Mouse (Mus musculus): ENCODE data around the gene Pard3. TPM values are rescaled to one million over a fixed set of nuclear protein-coding genes. Genes with fewer than 3 reads are reported as not detected.

Pard3 gene
- polyA plus RNA-seq, 2 experiments, result 39.1 to 43.3 TPM

- H3K4me3 ChIP-seq (replicated peaks; ENCODE audit: low read length), result no peak overlapping the region
- DNase-seq (ENCODE audit: low spot score) (peak; percentile 63), ATAC-seq (ENCODE audit: low FRiP score, low read depth) (peak; percentile 77)
- no peaks in the 10 kb centered on the region for H3K36me3 ChIP-seq (ENCODE audit: control insufficient read depth, insufficient read depth, low read length)
- 66% methylated on average over 3 of the region's 3 CpGs for WGBS
- H3K4me2 ChIP-seq (replicated peaks; ENCODE audit: low read depth, low read length, severe bottlenecking), result no peak overlapping the region
- TF ChIP-seq POLR2A (IDR thresholded peaks at IDR 0.05; ENCODE audit: borderline replicate concordance, extremely low read depth, insufficient read depth, insufficient read length), result no peak
- H3K4me1 ChIP-seq (ENCODE audit: control insufficient read depth, insufficient read depth, low read length), result peaks cover 25% of the 10 kb centered on the region
- no peak overlapping the region for H3K27ac ChIP-seq (replicated peaks; ENCODE audit: low read depth, low read length)
- no peak overlapping the region for H3K9ac ChIP-seq (ENCODE audit: low read depth, low read length, severe bottlenecking)
- H3K27me3 ChIP-seq (ENCODE audit: control insufficient read depth, insufficient read depth, low read length), result no peaks in the 10 kb centered on the region
- H3K9me3 ChIP-seq (ENCODE audit: control insufficient read depth, low read length), result no peaks in the 10 kb centered on the region
These were observed 6.5 kb downstream of the Pard3 start for GRCm38 (mm10) chr8:127070225-127070624.

GRCm38 (mm10) chr8:127073052-127073618, 9.4 kb downstream of the Pard3 start:
- ATAC-seq (ENCODE audit: low FRiP score, low read depth) (no peak), DNase-seq (ENCODE audit: low spot score) (no peak)
- Histone ChIP-seq H3K27ac (replicated peaks; ENCODE audit: low read depth, low read length) (no peak overlapping the region), H3K4me1 (ENCODE audit: control insufficient read depth, insufficient read depth, low read length) (peaks cover 21% of the 10 kb centered on the region), H3K36me3 (ENCODE audit: control insufficient read depth, insufficient read depth, low read length) (no peaks in the 10 kb centered on the region), H3K4me2 (replicated peaks; ENCODE audit: low read depth, low read length, severe bottlenecking) (no peak overlapping the region), H3K27me3 (ENCODE audit: control insufficient read depth, insufficient read depth, low read length) (no peaks in the 10 kb centered on the region), H3K4me3 (replicated peaks; ENCODE audit: low read length) (no peak overlapping the region), H3K9ac (ENCODE audit: low read depth, low read length, severe bottlenecking) (peak overlapping the region; percentile 28; the same call in 1 of the 2 replicates), H3K9me3 (ENCODE audit: control insufficient read depth, low read length) (no peaks in the 10 kb centered on the region)
- TF ChIP-seq POLR2A (IDR thresholded peaks at IDR 0.05; ENCODE audit: borderline replicate concordance, extremely low read depth, insufficient read depth, insufficient read length), result no peak
- 45% methylated on average over 5 of the region's 5 CpGs for WGBS

- no peak for ATAC-seq (ENCODE audit: low FRiP score, low read depth)
- no peak for TF ChIP-seq POLR2A (IDR thresholded peaks at IDR 0.05; ENCODE audit: borderline replicate concordance, extremely low read depth, insufficient read depth, insufficient read length)
- H3K9ac ChIP-seq (ENCODE audit: low read depth, low read length, severe bottlenecking), result no peak overlapping the region
- H3K9me3 ChIP-seq (ENCODE audit: control insufficient read depth, low read length), result no peaks in the 10 kb centered on the region
- WGBS, result 86% methylated on average over 7 of the region's 7 CpGs
- no peak for DNase-seq (ENCODE audit: low spot score)
- H3K4me1 ChIP-seq (ENCODE audit: control insufficient read depth, insufficient read depth, low read length), result peaks cover 26% of the 10 kb centered on the region
- no peak overlapping the region for H3K4me3 ChIP-seq (replicated peaks; ENCODE audit: low read length)
- no peaks in the 10 kb centered on the region for H3K36me3 ChIP-seq (ENCODE audit: control insufficient read depth, insufficient read depth, low read length)
- H3K27me3 ChIP-seq (ENCODE audit: control insufficient read depth, insufficient read depth, low read length), result no peaks in the 10 kb centered on the region
- H3K4me2 ChIP-seq (replicated peaks; ENCODE audit: low read depth, low read length, severe bottlenecking), result no peak overlapping the region
- H3K27ac ChIP-seq (replicated peaks; ENCODE audit: low read depth, low read length), result no peak overlapping the region
These were observed 12.8 kb downstream of the Pard3 start for GRCm38 (mm10) chr8:127076511-127076910.

GRCm38 (mm10) chr8:127079244-127079805, 15.6 kb downstream of the Pard3 start:
- no peak for TF ChIP-seq POLR2A (IDR thresholded peaks at IDR 0.05; ENCODE audit: borderline replicate concordance, extremely low read depth, insufficient read depth, insufficient read length)
- ATAC-seq (ENCODE audit: low FRiP score, low read depth), result no peak
- no peak for DNase-seq (ENCODE audit: low spot score)
- 36% methylated on average over 5 of the region's 5 CpGs for WGBS
- H3K9ac ChIP-seq (ENCODE audit: low read depth, low read length, severe bottlenecking), result no peak overlapping the region
- H3K4me1 ChIP-seq (ENCODE audit: control insufficient read depth, insufficient read depth, low read length), result peaks cover 18% of the 10 kb centered on the region
- H3K9me3 ChIP-seq (ENCODE audit: control insufficient read depth, low read length), result no peaks in the 10 kb centered on the region
- H3K4me2 ChIP-seq (replicated peaks; ENCODE audit: low read depth, low read length, severe bottlenecking), result no peak overlapping the region
- H3K4me3 ChIP-seq (replicated peaks; ENCODE audit: low read length), result no peak overlapping the region
- H3K27me3 ChIP-seq (ENCODE audit: control insufficient read depth, insufficient read depth, low read length), result no peaks in the 10 kb centered on the region
- no peaks in the 10 kb centered on the region for H3K36me3 ChIP-seq (ENCODE audit: control insufficient read depth, insufficient read depth, low read length)
- H3K27ac ChIP-seq (replicated peaks; ENCODE audit: low read depth, low read length), result no peak overlapping the region

GRCm38 (mm10) chr8:127081297-127081696, 17.6 kb downstream of the Pard3 start:
- Histone ChIP-seq H3K4me1 (ENCODE audit: control insufficient read depth, insufficient read depth, low read length) (peaks cover 17% of the 10 kb centered on the region), H3K4me3 (replicated peaks; ENCODE audit: low read length) (no peak overlapping the region), H3K27ac (replicated peaks; ENCODE audit: low read depth, low read length) (no peak overlapping the region), H3K36me3 (ENCODE audit: control insufficient read depth, insufficient read depth, low read length) (no peaks in the 10 kb centered on the region), H3K9me3 (ENCODE audit: control insufficient read depth, low read length) (no peaks in the 10 kb centered on the region), H3K9ac (ENCODE audit: low read depth, low read length, severe bottlenecking) (no peak overlapping the region), H3K27me3 (ENCODE audit: control insufficient read depth, insufficient read depth, low read length) (no peaks in the 10 kb centered on the region), H3K4me2 (replicated peaks; ENCODE audit: low read depth, low read length, severe bottlenecking) (no peak overlapping the region)
- ATAC-seq (ENCODE audit: low FRiP score, low read depth), result no peak
- TF ChIP-seq POLR2A (IDR thresholded peaks at IDR 0.05; ENCODE audit: borderline replicate concordance, extremely low read depth, insufficient read depth, insufficient read length), result no peak
- 62% methylated on average over 3 of the region's 3 CpGs for WGBS
- no peak for DNase-seq (ENCODE audit: low spot score)
